Comparison of ENCODE assay signal across 14 mouse cellular contexts in the genomic region with DNA sequence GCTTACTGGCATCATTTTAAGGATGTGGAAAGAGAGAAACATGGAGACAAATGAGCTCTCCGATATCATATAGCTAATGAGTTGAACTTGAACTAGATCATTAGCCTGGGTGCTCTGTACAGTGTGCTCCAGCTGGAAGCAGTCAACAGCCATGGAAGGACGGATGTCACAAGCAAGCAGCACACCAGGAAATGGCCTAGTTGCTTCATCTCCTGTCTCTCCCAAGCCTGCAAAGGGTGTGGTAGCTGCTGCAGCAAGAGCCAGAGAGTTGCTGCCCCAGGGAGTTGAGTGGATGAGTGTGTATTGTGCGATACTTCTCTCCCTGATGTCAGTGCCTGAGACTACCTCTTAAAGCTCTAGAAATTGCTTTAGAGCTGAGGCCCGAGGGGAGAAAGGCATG.
DNase-seq lines count a peak whose midpoint lies in the region; ATAC-seq lines count a peak whose summit lies in the region.
"Had no signal": no experiment of that assay in that cellular context is flagged by ENCODE, and none has a peak within 500 bp of the region (broad histone marks: within the 10 kb centered on the region; RNA-seq: fewer than 3 reads in every experiment).

No protein-coding gene starts in this region.

- no peaks in the 10 kb centered on the region for H3K27me3 ChIP-seq in liver, embryonic 16.5 days (ENCODE audit: control insufficient read depth, insufficient read depth, low read depth, low read length)
- H3K27me3 ChIP-seq in heart, embryonic 13.5 days (replicated peaks), result no peaks in the 10 kb centered on the region
- H3K27me3 ChIP-seq in midbrain, embryonic 14.5 days (ENCODE audit: control insufficient read depth, insufficient read depth, low read length), result no peaks in the 10 kb centered on the region
- H3K27me3 ChIP-seq: forebrain, embryonic 12.5 days; limb, embryonic 12.5 days; neural tube, embryonic 12.5 days had no signal

- no peak overlapping the region for H3K4me3 ChIP-seq in liver, embryonic 16.5 days (ENCODE audit: low read depth, low read length)
- no peak overlapping the region for H3K4me3 ChIP-seq in heart, embryonic 13.5 days
- H3K4me3 ChIP-seq in midbrain, embryonic 14.5 days (replicated peaks; ENCODE audit: low read depth, low read length), result no peak overlapping the region
- H3K4me3 ChIP-seq: forebrain, embryonic 12.5 days; limb, embryonic 12.5 days; neural tube, embryonic 12.5 days had no signal

- WGBS in liver, embryonic 16.5 days (ENCODE audit: insufficient replicate concordance), result 57% methylated on average over 4 of the region's 4 CpGs
- WGBS in heart, embryonic 13.5 days, result 60% methylated on average over 4 of the region's 4 CpGs
- WGBS in midbrain, embryonic 14.5 days, result 73% methylated on average over 4 of the region's 4 CpGs

- H3K9ac ChIP-seq in liver, embryonic 16.5 days (ENCODE audit: low read depth, low read length), result no peak overlapping the region
- no peak overlapping the region for H3K9ac ChIP-seq in heart, embryonic 13.5 days
- H3K9ac ChIP-seq in midbrain, embryonic 14.5 days (replicated peaks; ENCODE audit: low read length), result no peak overlapping the region
- H3K9ac ChIP-seq: forebrain, embryonic 12.5 days; limb, embryonic 12.5 days; neural tube, embryonic 12.5 days had no signal

- no peaks in the 10 kb centered on the region for H3K9me3 ChIP-seq in liver, embryonic 16.5 days (replicated peaks; ENCODE audit: control insufficient read depth, low read length)
- H3K9me3 ChIP-seq in heart, embryonic 13.5 days, result no peaks in the 10 kb centered on the region
- H3K9me3 ChIP-seq in midbrain, embryonic 14.5 days (ENCODE audit: control insufficient read depth, low read length), result no peaks in the 10 kb centered on the region
- H3K9me3 ChIP-seq: forebrain, embryonic 12.5 days; limb, embryonic 12.5 days; neural tube, embryonic 12.5 days had no signal

- no peak overlapping the region for H3K4me2 ChIP-seq in liver, embryonic 16.5 days (ENCODE audit: low read depth, low read length)
- H3K4me2 ChIP-seq in heart, embryonic 13.5 days, result no peak overlapping the region
- no peak overlapping the region for H3K4me2 ChIP-seq in midbrain, embryonic 14.5 days (ENCODE audit: low read length)
- H3K4me2 ChIP-seq: forebrain, embryonic 12.5 days; limb, embryonic 12.5 days; neural tube, embryonic 12.5 days had no signal

- H3K36me3 ChIP-seq in liver, embryonic 16.5 days (ENCODE audit: control insufficient read depth, insufficient read depth), result no peaks in the 10 kb centered on the region
- H3K36me3 ChIP-seq in heart, embryonic 13.5 days, result peaks cover 31% of the 10 kb centered on the region
- no peaks in the 10 kb centered on the region for H3K36me3 ChIP-seq in midbrain, embryonic 14.5 days (ENCODE audit: control insufficient read depth, insufficient read depth, low read length)
- H3K36me3 ChIP-seq: neural tube, embryonic 12.5 days had no signal

- DNase-seq in liver, result no peak
- DNase-seq in kidney, postnatal 14 days, result peak; percentile 70
- DNase-seq in skeletal muscle tissue, adult 2 months (ENCODE audit: low read depth, low spot score), result peak; percentile 72
- DNase-seq in layer of hippocampus, adult 11-12 months (ENCODE audit: low spot score), result no peak
- no peak for DNase-seq in midbrain, embryonic 14.5 days
- DNase-seq in right cerebral cortex, adult 18-20 months, result no peak
- DNase-seq: cerebellum, postnatal 36 days; right cerebral cortex, postnatal 4 days had no signal

- H3K27ac ChIP-seq in liver, embryonic 16.5 days (ENCODE audit: low read length), result no peak overlapping the region
- H3K27ac ChIP-seq in heart, embryonic 13.5 days (replicated peaks), result 0 out of 2 replicates have a peak overlapping the region, but pooled peaks have one; percentile 25
- no peak overlapping the region for H3K27ac ChIP-seq in midbrain, embryonic 14.5 days (replicated peaks; ENCODE audit: low read depth, low read length)
- H3K27ac ChIP-seq: forebrain, embryonic 12.5 days; limb, embryonic 12.5 days; neural tube, embryonic 12.5 days had no signal

- no peaks in the 10 kb centered on the region for H3K4me1 ChIP-seq in liver, embryonic 16.5 days (ENCODE audit: control insufficient read depth, low read depth, low read length)
- H3K4me1 ChIP-seq in heart, embryonic 13.5 days, result peaks cover 66% of the 10 kb centered on the region
- peaks cover 10% of the 10 kb centered on the region; the same call in 1 of the 2 replicates for H3K4me1 ChIP-seq in midbrain, embryonic 14.5 days (ENCODE audit: control insufficient read depth, insufficient read depth, low read length)
- H3K4me1 ChIP-seq: neural tube, embryonic 12.5 days had no signal

- ATAC-seq in liver, embryonic 16.5 days (ENCODE audit: low read depth), result peak; percentile 60
- ATAC-seq in heart, embryonic 13.5 days (ENCODE audit: extremely low read depth, insufficient number of reproducible peaks, low FRiP score, low TSS enrichment), result no peak
- ATAC-seq in midbrain, embryonic 14.5 days (ENCODE audit: low FRiP score, low TSS enrichment), result no peak
- ATAC-seq: hindbrain, embryonic 16.5 days had no signal

Comparison
In these comparisons a context has a peak if more than half of its experiments do, and no peak if none do; other contexts are left out.
1. DNase-seq: peak in kidney, postnatal 14 days (single experiment) and skeletal muscle tissue, adult 2 months (single experiment); none in liver (single experiment), layer of hippocampus, adult 11-12 months (single experiment), midbrain, embryonic 14.5 days (single experiment) and right cerebral cortex, adult 18-20 months (single experiment).